Mouse (Mus musculus) ES-E14 (cell line): ENCODE data around the gene Bcas3. TPM values are rescaled to one million over a fixed set of nuclear protein-coding genes. Genes with fewer than 3 reads are reported as not detected.

Experiments
- DNase-seq: peaks from one replicate; pipeline ENCODE4 v3.0.0-alpha.2; 2013; ENCODE audit warnings: low read depth, low spot score
- H3K27ac ChIP-seq: 2 replicates; pipeline ENCODE4 v1.5.1; 2012; ENCODE audit warnings: low read depth, mild to moderate bottlenecking, low read length, moderate library complexity, mixed read lengths; ENCODE audit not compliant: poor library complexity, insufficient read depth, severe bottlenecking
- H3K36me3 ChIP-seq: 2 replicates; pipeline ENCODE4 v1.6.1; 2012; ENCODE audit warnings: mild to moderate bottlenecking, low read length, moderate library complexity, mixed read lengths; ENCODE audit not compliant: control insufficient read depth, poor library complexity, insufficient read depth, severe bottlenecking
- H3K4me1 ChIP-seq, 2 experiments: fragments of 150-350 bp in 1 of 2; sonication (generic) in 1 of 2; 2 replicates each; pipeline ENCODE4 v1.6.1; 2012; ENCODE audit warnings: low read length in 2 of 2, mild to moderate bottlenecking in 1 of 2, mixed read lengths in 1 of 2; ENCODE audit not compliant: control insufficient read depth in 2 of 2, insufficient read depth in 2 of 2, poor library complexity in 1 of 2
- H3K4me3 ChIP-seq, 2 experiments: fragments of 150-350 bp in 1 of 2; sonication (generic) in 1 of 2; 2 replicates each; pipeline ENCODE4 v1.5.1; 2012; ENCODE audit warnings: low read length in 2 of 2, low read depth in 1 of 2, mild to moderate bottlenecking in 1 of 2, mixed read lengths in 1 of 2; ENCODE audit not compliant: insufficient read depth in 1 of 2, poor library complexity in 1 of 2, severe bottlenecking in 1 of 2
- H3K9ac ChIP-seq: 2 replicates; pipeline ENCODE4 v1.6.1; 2012; ENCODE audit warnings: low read depth, mild to moderate bottlenecking, low read length, mixed read lengths; ENCODE audit not compliant: poor library complexity, insufficient read depth, severe bottlenecking
- H3K9me3 ChIP-seq: fragments of 150-350 bp; sonication (generic); 2 replicates; pipeline ENCODE4 v1.6.1; 2012; ENCODE audit warnings: low read depth, mild to moderate bottlenecking, low read length; ENCODE audit not compliant: control insufficient read depth, insufficient read depth
- CHD2 ChIP-seq: IDR thresholded peaks from 2 replicates; pipeline ENCODE4 v1.6.1; 2014; ENCODE audit warnings: mild to moderate bottlenecking, low read depth, low read length, inconsistent platforms
- HCFC1 ChIP-seq: IDR thresholded peaks from 2 replicates; pipeline ENCODE4 v1.6.1; 2012; ENCODE audit warnings: low read length, inconsistent platforms, borderline replicate concordance; ENCODE audit not compliant: insufficient read depth
- MAFK ChIP-seq: IDR thresholded peaks from 2 replicates; pipeline ENCODE4 v1.6.1; 2014; ENCODE audit warnings: mild to moderate bottlenecking, low read depth, low read length, inconsistent platforms; ENCODE audit not compliant: insufficient read depth
- ZC3H11A ChIP-seq: IDR thresholded peaks from 2 replicates; pipeline ENCODE4 v1.6.1; 2012; ENCODE audit warnings: low read depth, mild to moderate bottlenecking, inconsistent platforms, low read length, borderline replicate concordance
- ZNF384 ChIP-seq: IDR thresholded peaks from 2 replicates; pipeline ENCODE4 v1.6.1; 2012; ENCODE audit warnings: low read depth, low read length, inconsistent platforms
- in situ Hi-C, 2 experiments: fragments of 600-800 bp; cut with MboI; formaldehyde crosslinking; loops; one replicate each; pipeline ENCODE4 v1.15.1; 2025; ENCODE audit warnings: low sequenced_read_pairs in 2 of 2, inconsistent platforms in 1 of 2; ENCODE audit not compliant: unreplicated experiment in 2 of 2
- total RNA-seq: library from RNA; depleted of rRNA; stranded (reverse); fragments of 300-350 nt; gene quantifications from 2 replicates; pipeline ENCODE4 v1.2.3, GENCODE M21; 2012

Gene Bcas3
- total RNA-seq, 1 experiment = 23.6 TPM

DNA sequence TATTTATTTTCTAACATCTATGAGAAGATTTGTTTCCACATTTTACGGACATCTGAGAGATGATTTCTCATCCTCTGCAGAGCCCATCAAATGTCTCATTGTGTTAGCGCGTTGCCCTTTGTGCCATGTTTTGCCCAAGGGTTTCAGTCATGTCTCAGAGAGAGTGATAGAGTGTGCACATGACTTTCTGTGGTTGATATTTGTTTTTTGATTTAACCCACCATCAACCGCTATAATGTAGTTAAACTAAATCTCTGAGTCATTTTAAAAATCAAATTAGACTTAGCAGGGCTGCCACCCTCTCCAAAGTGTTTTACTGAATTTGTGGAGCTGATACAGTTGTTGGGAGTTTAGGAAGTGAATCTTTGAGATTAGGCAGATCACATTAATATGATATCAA lies 288.5 kb downstream of the Bcas3 start:
- in situ Hi-C loops = no loop called here
- no peaks in the 10 kb centered on the region for H3K9me3 ChIP-seq
- no peak overlapping the region for H3K27ac ChIP-seq
- DNase-seq = no peak
- no peak overlapping the region for H3K4me3 ChIP-seq
- H3K36me3 ChIP-seq = no peaks in the 10 kb centered on the region
- H3K4me1 ChIP-seq = no peaks in the 10 kb centered on the region
- no peak overlapping the region for H3K9ac ChIP-seq
- TF ChIP-seq MAFK (no peak), ZC3H11A (no peak), CHD2 (no peak), ZNF384 (no peak), HCFC1 (no peak)

DNA sequence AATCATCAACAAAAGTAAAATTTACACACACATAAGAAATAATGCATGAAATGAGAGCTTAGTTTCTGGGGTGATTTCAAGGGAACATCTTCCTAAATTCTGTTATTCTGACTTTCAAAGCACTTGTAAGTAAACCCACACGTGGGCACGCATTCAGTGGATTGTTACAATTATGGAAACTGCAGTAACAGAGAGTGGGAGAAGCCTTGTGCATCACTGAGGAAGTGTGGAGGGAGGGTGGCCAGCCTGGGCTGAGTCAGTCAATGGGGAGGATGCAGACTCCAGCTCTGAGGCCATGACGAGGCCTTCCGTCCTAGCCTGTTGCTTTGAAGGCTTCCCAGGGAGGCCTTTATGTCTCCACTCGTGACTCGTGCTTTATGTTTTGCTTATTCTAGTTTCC lies 289.6 kb downstream of the Bcas3 start:
- Histone ChIP-seq H3K4me3 (no peak overlapping the region), H3K9ac (no peak overlapping the region), H3K36me3 (no peaks in the 10 kb centered on the region), H3K4me1 (no peaks in the 10 kb centered on the region), H3K9me3 (no peaks in the 10 kb centered on the region), H3K27ac (no peak overlapping the region)
- no peak for TF ChIP-seq CHD2
- no peak for TF ChIP-seq ZNF384
- no peak for TF ChIP-seq ZC3H11A
- no peak for TF ChIP-seq HCFC1
- TF ChIP-seq MAFK = no peak
- no peak for DNase-seq
- in situ Hi-C loops = no loop called here

DNA sequence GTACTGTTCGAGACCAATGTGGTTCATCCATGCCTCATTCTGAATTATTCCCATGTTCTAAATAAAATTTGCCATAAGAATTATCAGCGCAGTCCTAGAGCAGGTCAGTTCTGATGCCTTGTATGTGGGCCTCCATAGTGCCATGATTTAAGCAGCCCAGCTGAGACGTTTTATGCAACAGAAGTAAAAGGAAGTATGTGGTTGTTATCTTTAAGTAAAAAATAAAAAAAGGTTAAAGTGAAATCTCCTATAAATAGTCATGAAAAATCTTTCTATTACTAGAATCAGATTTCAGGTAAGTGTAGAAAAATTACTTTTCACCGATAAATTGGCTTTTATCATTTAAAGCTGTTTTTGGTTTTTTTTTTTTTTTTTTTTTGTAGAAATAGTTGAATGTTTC lies 290.1 kb downstream of the Bcas3 start:
- in situ Hi-C loops = no loop called here
- H3K4me1 ChIP-seq = no peaks in the 10 kb centered on the region
- no peak overlapping the region for H3K4me3 ChIP-seq
- no peak overlapping the region for H3K27ac ChIP-seq
- H3K9ac ChIP-seq = no peak overlapping the region
- TF ChIP-seq ZC3H11A = no peak
- TF ChIP-seq HCFC1 = no peak
- TF ChIP-seq CHD2 = no peak
- DNase-seq = no peak
- H3K36me3 ChIP-seq = no peaks in the 10 kb centered on the region
- no peaks in the 10 kb centered on the region for H3K9me3 ChIP-seq

DNA sequence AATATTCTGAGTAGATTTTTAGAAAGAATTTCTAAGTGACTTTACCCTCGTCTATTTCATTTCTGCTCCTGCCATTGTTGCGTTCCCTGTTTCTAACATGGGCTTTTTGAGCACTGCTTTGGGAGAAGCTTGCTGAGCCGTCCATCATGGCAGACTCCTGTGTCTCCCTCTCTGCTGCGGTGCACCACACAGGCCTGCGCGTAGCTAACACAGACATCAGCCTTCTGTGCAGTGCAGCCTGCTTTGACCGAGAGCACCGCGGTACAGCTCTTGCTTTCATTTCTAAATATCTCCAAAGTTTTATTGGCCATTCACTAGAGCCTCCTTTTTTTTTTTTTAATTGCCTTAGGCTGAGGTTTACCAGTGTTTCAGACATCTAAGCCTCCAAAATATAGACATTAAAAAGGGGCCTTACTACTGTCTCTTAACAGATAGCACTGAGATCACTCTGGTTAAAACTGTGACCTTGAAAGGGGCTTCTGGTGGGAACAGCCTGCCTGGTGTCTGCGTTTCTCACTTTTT lies 290.6 kb downstream of the Bcas3 start:
- in situ Hi-C loops = no loop called here
- Histone ChIP-seq H3K27ac (no peak overlapping the region), H3K9me3 (no peaks in the 10 kb centered on the region), H3K36me3 (no peaks in the 10 kb centered on the region), H3K9ac (no peak overlapping the region), H3K4me3 (no peak overlapping the region), H3K4me1 (no peaks in the 10 kb centered on the region)
- no peak for TF ChIP-seq ZNF384
- no peak for TF ChIP-seq ZC3H11A
- no peak for TF ChIP-seq CHD2
- no peak for TF ChIP-seq HCFC1
- TF ChIP-seq MAFK = no peak
- DNase-seq = no peak

DNA sequence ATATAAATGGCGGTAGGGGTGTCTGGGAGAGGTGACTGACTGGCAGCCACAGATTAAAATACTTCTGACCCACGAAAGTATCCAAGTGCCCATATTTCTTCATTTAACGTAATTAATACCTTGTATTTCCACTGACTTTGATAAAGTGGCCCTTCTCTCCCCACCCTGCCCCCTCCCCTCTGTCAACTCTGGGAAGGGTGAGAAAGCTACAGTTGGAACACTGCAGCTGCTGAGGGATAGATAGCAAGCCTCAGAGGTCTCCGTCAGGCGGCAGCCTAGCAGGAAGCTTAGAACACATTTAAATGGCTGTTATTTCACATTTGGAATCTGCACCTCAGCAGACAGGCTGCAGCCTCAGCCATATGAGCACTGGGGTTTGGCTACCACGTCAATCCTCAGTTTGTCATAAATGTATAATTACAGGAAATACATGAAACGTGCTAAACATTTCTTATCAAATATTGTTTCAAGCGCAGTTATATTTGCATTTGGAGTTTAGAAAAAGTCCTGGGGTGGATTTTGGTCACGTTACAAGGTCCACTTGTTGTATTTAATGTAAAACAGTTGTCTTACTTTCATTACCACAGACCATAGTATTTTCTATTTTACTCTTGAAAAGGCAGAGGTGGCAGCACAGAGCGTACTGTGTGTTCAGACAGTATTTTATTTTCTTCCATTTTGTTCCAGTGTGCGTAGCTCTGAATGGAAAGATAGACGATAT lies 291.2 kb downstream of the Bcas3 start:
- Histone ChIP-seq H3K36me3 (no peaks in the 10 kb centered on the region), H3K27ac (no peak overlapping the region), H3K4me3 (no peak overlapping the region), H3K4me1 (no peaks in the 10 kb centered on the region), H3K9me3 (no peaks in the 10 kb centered on the region), H3K9ac (no peak overlapping the region)
- in situ Hi-C loops = no loop called here
- TF ChIP-seq HCFC1 (no peak), CHD2 (no peak), ZNF384 (no peak), ZC3H11A (no peak), MAFK (no peak)
- DNase-seq = no peak
